Mouse (Mus musculus) cortical plate, adult 2 months (tissue): ENCODE measurements around the gene Acp1.

Source experiments
- CTCF ChIP-seq: fragments of 200-500 bp; IDR thresholded peaks from 2 replicates; pipeline ENCODE4 v1.5.1; 2011; ENCODE audit warnings: mild to moderate bottlenecking, control low read depth, low read length; ENCODE audit not compliant: insufficient read depth; ENCODE audit errors: extremely low read depth
- POLR2A ChIP-seq: fragments of 200-500 bp; IDR thresholded peaks from 2 replicates; pipeline ENCODE4 v1.6.1; 2011; ENCODE audit warnings: mild to moderate bottlenecking, low read length, control low read depth; ENCODE audit not compliant: insufficient read depth; ENCODE audit errors: extremely low read depth

DNA sequence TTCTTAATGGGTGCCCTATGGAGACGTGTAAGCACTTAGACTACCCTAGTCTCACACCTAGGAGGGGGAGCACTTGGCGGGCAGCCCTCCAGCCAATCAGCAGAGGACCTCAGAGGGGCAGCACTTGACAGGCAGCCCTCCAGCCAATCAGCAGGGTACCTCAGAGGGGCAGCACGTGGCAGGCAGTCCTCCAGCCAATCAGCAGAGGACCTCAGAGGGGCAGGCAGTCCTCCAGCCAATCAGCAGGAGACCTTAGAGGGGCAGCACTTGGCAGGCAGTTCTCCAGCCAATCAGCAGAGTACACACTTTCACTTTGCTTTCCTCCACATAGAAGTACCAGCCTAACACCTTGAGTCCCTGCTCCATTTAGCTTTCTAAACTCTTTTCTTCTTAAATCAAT, 11.0 kb upstream of the Acp1 start:
- TF ChIP-seq POLR2A (no peak), CTCF (no peak)
